Mouse (Mus musculus): ENCODE measurements around the gene Man1a. TPM values are rescaled to one million over a fixed set of nuclear protein-coding genes. Genes with fewer than 3 reads are reported as not detected.

Man1a gene
- polyA plus RNA-seq, 1 experiment: 13.2 TPM

DNA sequence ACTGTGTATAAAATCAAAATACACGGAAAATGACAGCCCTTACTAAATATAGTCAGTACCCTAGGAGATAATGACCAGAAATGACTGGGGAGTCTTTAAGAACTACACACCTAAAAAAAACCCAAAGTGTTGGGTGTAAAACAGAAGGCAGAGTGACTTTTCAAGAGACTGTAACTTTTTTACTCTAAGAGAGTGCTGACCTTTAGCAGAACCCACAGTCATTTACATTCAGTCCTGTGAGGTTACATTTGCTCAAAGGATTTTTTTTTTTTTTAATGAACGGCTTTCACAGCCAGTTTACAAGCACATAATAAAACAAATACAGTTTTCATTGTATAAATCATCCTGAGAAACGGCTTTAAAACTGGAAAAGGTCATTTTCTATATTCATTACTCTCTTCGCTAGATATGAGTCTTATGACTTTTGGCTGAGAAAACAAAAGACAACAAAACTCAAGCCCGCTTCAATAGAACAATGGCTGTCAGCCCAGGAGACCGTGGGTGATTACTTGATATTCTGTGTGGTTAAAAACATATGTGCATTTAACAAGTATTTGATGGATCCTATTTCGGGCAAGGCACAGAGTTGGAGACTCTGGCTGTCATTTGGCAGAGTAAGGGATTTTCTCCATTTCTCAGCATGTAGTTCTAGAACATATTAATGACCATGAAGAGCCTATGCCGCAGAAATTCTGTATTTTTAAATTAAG is 12.7 kb downstream of the Man1a start:
- 67% methylated on average over 8 of the region's 8 CpGs for WGBS
- H3K4me3 ChIP-seq (replicated peaks; ENCODE audit: extremely low read depth, low read depth, low read length): no peak overlapping the region
- DNase-seq: no peak
- H3K4me1 ChIP-seq (ENCODE audit: control insufficient read depth, insufficient read depth, low read length): no peaks in the 10 kb centered on the region; the same call in 1 of the 2 replicates
- no peak for TF ChIP-seq CTCF (IDR thresholded peaks at IDR 0.05; ENCODE audit: insufficient read depth, low read length)
- no peak for TF ChIP-seq POLR2A (IDR thresholded peaks at IDR 0.05; ENCODE audit: borderline replicate concordance, extremely low read depth, low read depth, low read length)

DNA sequence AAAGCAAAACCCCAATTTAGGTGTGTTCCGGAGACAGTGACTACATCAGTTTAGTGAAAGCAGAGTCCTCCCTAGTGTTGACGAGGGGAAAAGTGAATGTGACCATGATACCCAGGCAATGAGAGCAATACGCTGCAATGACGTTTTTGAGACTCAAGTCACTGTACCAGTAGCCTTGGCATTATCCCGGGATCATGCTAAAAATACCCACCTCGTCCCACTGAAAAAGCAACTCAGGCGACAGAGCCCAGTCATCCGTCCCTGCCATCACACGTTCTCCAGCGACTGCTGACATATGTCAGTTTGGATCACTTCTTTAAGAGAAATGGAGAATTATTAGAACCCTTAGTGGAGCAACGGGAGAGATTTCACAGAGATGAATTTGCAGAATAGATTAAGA is 13.6 kb downstream of the Man1a start:
- TF ChIP-seq POLR2A (IDR thresholded peaks at IDR 0.05; ENCODE audit: borderline replicate concordance, extremely low read depth, low read depth, low read length) (no peak), CTCF (IDR thresholded peaks at IDR 0.05; ENCODE audit: insufficient read depth, low read length) (no peak)
- 89% methylated on average over 11 of the region's 11 CpGs for WGBS
- H3K4me3 ChIP-seq (replicated peaks; ENCODE audit: extremely low read depth, low read depth, low read length): no peak overlapping the region
- DNase-seq: no peak
- no peaks in the 10 kb centered on the region; the same call in 1 of the 2 replicates for H3K4me1 ChIP-seq (ENCODE audit: control insufficient read depth, insufficient read depth, low read length)

GRCm38 (mm10) chr10:54061159-54061558 is 15.2 kb downstream of the Man1a start:
- 98% methylated on average over 4 of the region's 4 CpGs for WGBS
- no peaks in the 10 kb centered on the region; the same call in 1 of the 2 replicates for H3K4me1 ChIP-seq (ENCODE audit: control insufficient read depth, insufficient read depth, low read length)
- no peak for DNase-seq
- no peak overlapping the region for H3K4me3 ChIP-seq (replicated peaks; ENCODE audit: extremely low read depth, low read depth, low read length)
- TF ChIP-seq POLR2A (IDR thresholded peaks at IDR 0.05; ENCODE audit: borderline replicate concordance, extremely low read depth, low read depth, low read length) (no peak), CTCF (IDR thresholded peaks at IDR 0.05; ENCODE audit: insufficient read depth, low read length) (no peak)

GRCm38 (mm10) chr10:54060587-54060986 is 15.8 kb downstream of the Man1a start:
- 80% methylated on average over 7 of the region's 7 CpGs for WGBS

GRCm38 (mm10) chr10:54059679-54060249 is 16.6 kb downstream of the Man1a start:
- TF ChIP-seq CTCF (IDR thresholded peaks at IDR 0.05; ENCODE audit: insufficient read depth, low read length) (no peak), POLR2A (IDR thresholded peaks at IDR 0.05; ENCODE audit: borderline replicate concordance, extremely low read depth, low read depth, low read length) (no peak)
- WGBS: 52% methylated on average over 6 of the region's 6 CpGs
- Histone ChIP-seq H3K4me3 (replicated peaks; ENCODE audit: extremely low read depth, low read depth, low read length) (no peak overlapping the region), H3K4me1 (ENCODE audit: control insufficient read depth, insufficient read depth, low read length) (no peaks in the 10 kb centered on the region; the same call in 1 of the 2 replicates)
- no peak for DNase-seq

More at GRCm38 (mm10) chr10:54060587-54060986, 15.8 kb downstream of the Man1a start:
- TF ChIP-seq CTCF (IDR thresholded peaks at IDR 0.05; ENCODE audit: insufficient read depth, low read length) (no peak), POLR2A (IDR thresholded peaks at IDR 0.05; ENCODE audit: borderline replicate concordance, extremely low read depth, low read depth, low read length) (no peak)
- DNase-seq: no peak
- H3K4me3 ChIP-seq (replicated peaks; ENCODE audit: extremely low read depth, low read depth, low read length): no peak overlapping the region
- H3K4me1 ChIP-seq (ENCODE audit: control insufficient read depth, insufficient read depth, low read length): no peaks in the 10 kb centered on the region; the same call in 1 of the 2 replicates

DNA sequence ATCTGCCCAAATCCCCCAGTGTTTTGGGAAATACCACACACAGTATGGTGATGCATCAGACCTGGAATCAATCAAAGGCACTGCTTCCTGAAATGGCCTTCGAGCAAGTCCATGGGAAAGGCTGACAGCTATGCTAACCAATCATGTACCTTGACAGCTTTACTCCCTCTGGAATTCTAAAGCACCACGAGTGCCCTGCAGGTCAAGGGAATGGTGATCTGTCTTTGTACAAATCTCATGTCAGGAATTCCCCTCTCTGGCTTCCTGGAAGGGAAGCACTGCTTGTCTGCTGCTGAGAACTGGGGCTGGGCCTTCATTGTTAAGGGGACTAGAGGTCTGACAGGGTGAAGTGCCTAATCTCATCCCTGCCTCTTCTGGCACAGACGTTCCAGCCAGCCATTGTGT is 17.3 kb downstream of the Man1a start:
- TF ChIP-seq POLR2A (IDR thresholded peaks at IDR 0.05; ENCODE audit: borderline replicate concordance, extremely low read depth, low read depth, low read length) (no peak), CTCF (IDR thresholded peaks at IDR 0.05; ENCODE audit: insufficient read depth, low read length) (no peak)
- Histone ChIP-seq H3K4me1 (ENCODE audit: control insufficient read depth, insufficient read depth, low read length) (no peaks in the 10 kb centered on the region; the same call in 1 of the 2 replicates), H3K4me3 (replicated peaks; ENCODE audit: extremely low read depth, low read depth, low read length) (no peak overlapping the region)
- no peak for DNase-seq
- 16% methylated on average over 3 of the region's 3 CpGs for WGBS

DNA sequence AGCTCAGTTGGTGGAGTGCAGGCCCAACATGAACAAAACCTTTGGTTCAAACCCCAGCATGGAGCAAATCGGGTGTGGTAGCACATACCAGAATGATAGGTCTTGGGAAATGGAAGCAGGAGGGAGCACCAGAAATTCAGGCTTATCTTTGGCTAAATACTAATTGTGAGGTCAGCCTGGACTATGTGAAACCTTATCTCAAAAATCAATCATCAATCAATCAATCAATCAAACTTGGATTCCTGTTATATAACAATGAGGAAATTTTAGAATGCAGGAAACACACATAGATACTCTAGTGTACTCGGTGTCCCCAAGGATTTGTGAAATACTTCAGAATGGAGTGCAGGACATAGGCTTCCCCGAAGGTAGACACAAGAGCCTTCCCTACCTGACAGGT is 17.8 kb downstream of the Man1a start:
- DNase-seq: no peak
- H3K4me1 ChIP-seq (ENCODE audit: control insufficient read depth, insufficient read depth, low read length): no peaks in the 10 kb centered on the region; the same call in 1 of the 2 replicates
- TF ChIP-seq POLR2A (IDR thresholded peaks at IDR 0.05; ENCODE audit: borderline replicate concordance, extremely low read depth, low read depth, low read length) (no peak), CTCF (IDR thresholded peaks at IDR 0.05; ENCODE audit: insufficient read depth, low read length) (no peak)
- no peak overlapping the region for H3K4me3 ChIP-seq (replicated peaks; ENCODE audit: extremely low read depth, low read depth, low read length)
- 66% methylated on average over 3 of the region's 3 CpGs for WGBS

DNA sequence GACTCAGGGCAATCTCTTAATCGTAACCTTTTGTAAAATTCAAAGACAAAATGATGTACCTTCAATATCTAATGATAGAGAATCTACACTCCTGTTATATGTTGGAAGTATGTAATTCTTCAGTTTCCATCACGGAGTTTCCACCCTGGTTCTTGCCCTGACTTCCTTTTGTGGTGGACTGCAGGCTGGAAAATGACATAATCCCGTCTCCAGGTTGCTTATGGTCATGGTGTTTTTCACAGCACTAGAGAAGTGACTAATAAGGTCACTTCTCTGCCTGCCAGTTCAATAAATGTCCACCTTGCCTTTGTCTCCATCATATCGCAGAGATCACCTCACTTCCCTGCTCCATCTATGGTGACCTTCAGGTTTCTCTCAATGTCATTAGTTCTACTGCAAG is 22.2 kb downstream of the Man1a start:
- no peak for DNase-seq
- H3K4me1 ChIP-seq (ENCODE audit: control insufficient read depth, insufficient read depth, low read length): no peaks in the 10 kb centered on the region; the same call in 1 of the 2 replicates
- TF ChIP-seq CTCF (IDR thresholded peaks at IDR 0.05; ENCODE audit: insufficient read depth, low read length) (no peak), POLR2A (IDR thresholded peaks at IDR 0.05; ENCODE audit: borderline replicate concordance, extremely low read depth, low read depth, low read length) (no peak)
- WGBS: 87% methylated on average over 4 of the region's 4 CpGs
- H3K4me3 ChIP-seq (replicated peaks; ENCODE audit: extremely low read depth, low read depth, low read length): no peak overlapping the region

DNA sequence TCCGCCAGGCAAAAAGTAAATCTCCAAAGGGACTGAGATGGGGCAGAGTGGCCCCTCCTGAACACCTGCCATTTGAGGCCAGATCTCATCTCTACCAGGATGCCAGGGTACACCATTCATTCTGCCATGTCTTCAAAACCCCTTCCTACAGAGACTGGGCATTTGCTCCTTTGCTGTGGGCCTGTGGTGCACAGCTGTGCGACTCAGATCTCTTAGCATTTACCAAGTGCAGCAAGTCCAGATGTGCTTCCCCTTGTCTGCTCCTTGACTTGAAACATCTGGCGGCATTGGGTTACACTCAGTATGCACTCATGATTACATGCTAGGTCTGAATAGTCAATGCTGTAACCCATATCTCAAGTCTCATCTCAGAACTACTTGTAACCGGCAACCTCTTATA is 28.5 kb downstream of the Man1a start:
- Histone ChIP-seq H3K4me1 (ENCODE audit: control insufficient read depth, insufficient read depth, low read length) (no peaks in the 10 kb centered on the region), H3K4me3 (replicated peaks; ENCODE audit: extremely low read depth, low read depth, low read length) (no peak overlapping the region)
- DNase-seq: no peak
- WGBS: 75% methylated on average over 4 of the region's 4 CpGs
- TF ChIP-seq POLR2A (IDR thresholded peaks at IDR 0.05; ENCODE audit: borderline replicate concordance, extremely low read depth, low read depth, low read length) (no peak), CTCF (IDR thresholded peaks at IDR 0.05; ENCODE audit: insufficient read depth, low read length) (no peak)

DNA sequence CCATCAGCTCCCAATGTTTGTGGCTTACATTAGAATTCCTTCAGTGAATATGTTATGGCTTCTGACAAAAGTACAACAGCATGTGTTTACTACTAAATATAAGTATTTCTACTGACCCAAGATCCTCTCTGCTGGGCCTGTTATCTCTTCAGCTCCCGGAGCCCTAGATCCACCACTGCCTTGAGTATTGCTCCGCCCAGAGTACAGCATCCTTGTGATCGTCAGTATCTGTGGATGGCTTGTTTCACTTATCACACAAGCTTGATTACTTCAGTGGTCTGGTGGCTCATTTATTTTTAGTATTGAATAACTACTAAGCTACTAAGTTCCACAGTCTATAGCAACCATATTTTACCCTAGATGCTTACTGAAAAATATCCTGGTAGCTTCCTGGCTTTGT is 33.1 kb downstream of the Man1a start:
- DNase-seq: no peak
- Histone ChIP-seq H3K4me3 (replicated peaks; ENCODE audit: extremely low read depth, low read depth, low read length) (no peak overlapping the region), H3K4me1 (ENCODE audit: control insufficient read depth, insufficient read depth, low read length) (peaks cover 12% of the 10 kb centered on the region)
- TF ChIP-seq CTCF (IDR thresholded peaks at IDR 0.05; ENCODE audit: insufficient read depth, low read length): no peak
- TF ChIP-seq POLR2A (IDR thresholded peaks at IDR 0.05; ENCODE audit: borderline replicate concordance, extremely low read depth, low read depth, low read length): no peak
- 78% methylated on average over 3 of the region's 3 CpGs for WGBS

All from lung, adult 2 months (tissue).